20 mouse cellular contexts compared by ENCODE assay signal in the genomic region with DNA sequence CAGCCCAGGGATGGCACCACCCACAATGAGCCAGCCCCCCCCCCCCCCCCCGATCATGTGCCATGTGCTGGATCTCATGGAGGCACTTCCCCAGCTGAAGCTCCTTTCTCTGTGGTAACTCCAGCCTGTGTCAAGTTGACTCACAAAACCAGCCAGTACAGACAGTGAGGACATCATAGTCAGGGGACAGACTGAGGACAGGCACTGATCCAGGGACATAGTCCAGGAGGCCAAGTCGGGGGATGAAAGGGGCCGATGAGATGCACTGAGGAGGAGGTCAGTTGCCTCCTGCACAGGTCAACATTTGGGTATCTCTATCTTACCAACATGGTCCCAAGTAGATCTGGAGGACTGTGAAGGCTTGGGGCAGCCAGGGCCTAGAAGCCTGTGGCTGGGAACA.
"Had no signal": no experiment of that assay in that cellular context is flagged by ENCODE, and none has a peak within 500 bp of the region (broad histone marks: within the 10 kb centered on the region; RNA-seq: fewer than 3 reads in every experiment).

No protein-coding gene starts in this region.

- ATAC-seq: lung, postnatal 0 days; midbrain, embryonic 13.5 days; midbrain, embryonic 15.5 days had no signal

- H3K4me3 ChIP-seq: limb, embryonic 15.5 days; lung, embryonic 15.5 days; megakaryocyte, embryonic 14.5 days; midbrain, embryonic 13.5 days; midbrain, embryonic 15.5 days; neural tube, embryonic 12.5 days had no signal

- H3K36me3 ChIP-seq: limb, embryonic 15.5 days had no signal

- H3K27ac ChIP-seq: limb, embryonic 15.5 days; lung, embryonic 15.5 days; macrophage; midbrain, embryonic 13.5 days; midbrain, embryonic 15.5 days; neural tube, embryonic 12.5 days had no signal

- H3K4me1 ChIP-seq: limb, embryonic 15.5 days; lung, embryonic 15.5 days; midbrain, embryonic 13.5 days; neural tube, embryonic 12.5 days had no signal

- H3K4me2 ChIP-seq: limb, embryonic 15.5 days; lung, embryonic 15.5 days; midbrain, embryonic 11.5 days; midbrain, embryonic 13.5 days; midbrain, embryonic 15.5 days; neural tube, embryonic 12.5 days had no signal

- H3K9me3 ChIP-seq: limb, embryonic 15.5 days; lung, embryonic 15.5 days; megakaryocyte, embryonic 14.5 days; midbrain, embryonic 13.5 days; midbrain, embryonic 15.5 days; neural tube, embryonic 12.5 days had no signal

- DNase-seq: lung, adult 2 months; lung, postnatal 14 days; lung, postnatal 36 days; retina, postnatal 1 day; right cerebral cortex, adult 18-20 months; right cerebral cortex, postnatal 25 days; right cerebral cortex, postnatal 4 days; spleen, adult 18-20 months; thymus, adult 18-20 months; thymus, postnatal 14 days; thymus, postnatal 36 days had no signal

- H3K9ac ChIP-seq: limb, embryonic 15.5 days; lung, embryonic 15.5 days; midbrain, embryonic 13.5 days; midbrain, embryonic 15.5 days; neural tube, embryonic 12.5 days had no signal

- H3K27me3 ChIP-seq: limb, embryonic 15.5 days; lung, embryonic 15.5 days; megakaryocyte, embryonic 14.5 days; midbrain, embryonic 13.5 days; midbrain, embryonic 15.5 days; neural tube, embryonic 12.5 days had no signal
